Mouse (Mus musculus): ENCODE results near the gene Cenpp. TPM values are rescaled to one million over a fixed set of nuclear protein-coding genes. Genes with fewer than 3 reads are reported as not detected.

Gene Cenpp
- total and polyA plus RNA-seq, 2 experiments from 2014 or later, result 2.1 to 16.2 TPM

DNA sequence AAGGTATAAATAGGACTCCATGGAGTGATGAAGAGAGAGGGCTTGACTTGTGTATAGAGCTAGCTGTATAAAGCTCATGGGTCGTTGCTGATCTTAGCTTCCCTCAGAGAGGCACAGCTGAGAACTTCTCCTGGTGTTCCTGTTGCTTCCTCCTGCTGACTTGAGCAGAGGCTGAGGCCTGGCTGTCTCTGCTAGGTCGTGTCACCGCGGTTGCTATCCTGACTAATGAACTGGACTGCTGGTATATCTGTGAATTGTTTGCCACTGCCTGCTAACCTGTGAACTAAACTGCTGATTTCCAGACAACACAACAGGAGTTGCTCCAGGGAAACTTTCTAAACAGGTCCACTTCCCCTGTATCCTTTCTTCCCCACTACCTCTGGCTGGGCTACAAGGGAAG is 182.3 kb downstream of the Cenpp start:
- peaks cover 12% of the 10 kb centered on the region for H3K4me1 ChIP-seq (ENCODE audit: control insufficient read depth, insufficient read depth)

DNA sequence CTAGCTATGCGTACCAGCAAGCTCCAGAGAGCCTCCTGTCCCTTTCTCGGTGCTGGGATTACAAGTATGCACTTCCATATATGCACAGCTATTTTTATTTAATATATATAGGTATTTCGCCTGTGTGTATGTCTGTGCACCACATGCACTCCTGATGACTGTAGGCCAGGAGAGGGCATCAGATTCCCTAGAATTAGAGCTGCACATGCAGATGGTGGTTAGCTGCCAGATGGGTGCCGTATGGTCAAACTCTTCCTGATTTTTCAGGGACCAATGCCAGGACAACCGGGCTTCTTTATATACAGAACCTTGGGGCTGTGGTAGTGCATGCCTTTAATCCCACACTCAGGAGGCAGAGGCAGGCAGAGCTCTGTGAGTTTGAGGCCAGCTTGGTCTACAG is 183.6 kb downstream of the Cenpp start:
- Histone ChIP-seq H3K27me3 (ENCODE audit: control insufficient read depth, insufficient read depth, low read length) (no peaks in the 10 kb centered on the region), H3K4me1 (ENCODE audit: control insufficient read depth, insufficient read depth) (peaks cover 12% of the 10 kb centered on the region), H3K4me2 (ENCODE audit: low read depth, low read length) (no peak overlapping the region), H3K27ac (ENCODE audit: low read depth) (no peak overlapping the region), H3K9me3 (replicated peaks; ENCODE audit: control insufficient read depth, low read length) (no peaks in the 10 kb centered on the region), H3K36me3 (replicated peaks; ENCODE audit: control insufficient read depth, insufficient read depth, low read length) (peaks cover 20% of the 10 kb centered on the region), H3K4me3 (ENCODE audit: low read depth, low read length) (no peak overlapping the region), H3K9ac (replicated peaks; ENCODE audit: low read depth, low read length) (no peak overlapping the region)
- no peak for DNase-seq (ENCODE audit: low spot score)
- no peak for TF ChIP-seq EP300 (IDR thresholded peaks at IDR 0.05; ENCODE audit: low read depth)
- TF ChIP-seq CTCF (IDR thresholded peaks at IDR 0.05; ENCODE audit: low read depth), result peak; percentile 9; the same call in 1 of the 2 replicates
- no peak for ATAC-seq (ENCODE audit: insufficient read depth, low read depth)
- 85% methylated on average over 5 of the region's 5 CpGs for WGBS

More for the DNA sequence above, 182.3 kb downstream of the Cenpp start:
- DNase-seq (ENCODE audit: low spot score) (no peak), ATAC-seq (ENCODE audit: insufficient read depth, low read depth) (no peak)
- 0 out of 2 replicates have a peak, but pooled peaks cover 6% of the 10 kb centered on the region for H3K36me3 ChIP-seq (replicated peaks; ENCODE audit: control insufficient read depth, insufficient read depth, low read length)
- no peaks in the 10 kb centered on the region for H3K9me3 ChIP-seq (replicated peaks; ENCODE audit: control insufficient read depth, low read length)
- WGBS, result 66% methylated on average over 4 of the region's 4 CpGs
- H3K27me3 ChIP-seq (ENCODE audit: control insufficient read depth, insufficient read depth, low read length), result no peaks in the 10 kb centered on the region
- H3K4me3 ChIP-seq (ENCODE audit: low read depth, low read length), result no peak overlapping the region
- TF ChIP-seq EP300 (IDR thresholded peaks at IDR 0.05; ENCODE audit: low read depth) (no peak), CTCF (IDR thresholded peaks at IDR 0.05; ENCODE audit: low read depth) (no peak)
- peak overlapping the region; percentile 10; the same call in 1 of the 2 replicates for H3K27ac ChIP-seq (ENCODE audit: low read depth)
- H3K4me2 ChIP-seq (ENCODE audit: low read depth, low read length), result no peak overlapping the region
- no peak overlapping the region for H3K9ac ChIP-seq (replicated peaks; ENCODE audit: low read depth, low read length)

DNA sequence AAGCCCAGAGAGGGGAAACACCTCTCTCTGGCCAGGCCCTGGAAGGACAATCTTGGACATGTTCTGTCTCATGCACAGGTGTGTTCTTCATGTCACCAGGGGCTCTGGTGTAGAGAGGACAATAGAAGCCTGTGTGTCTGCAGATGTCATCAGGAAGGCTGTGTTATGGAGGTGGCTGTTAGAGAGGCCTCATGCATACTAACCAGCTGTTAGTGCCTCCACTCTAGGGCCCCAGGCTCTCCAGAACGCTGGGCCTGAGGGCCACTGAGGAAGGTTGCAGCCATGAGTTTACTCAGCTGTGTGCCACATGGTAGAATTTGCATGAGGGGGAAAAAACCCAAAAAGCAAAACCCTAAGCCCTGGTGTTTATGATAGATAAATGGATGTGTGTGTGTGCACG is 185.0 kb downstream of the Cenpp start:
- Histone ChIP-seq H3K27ac (ENCODE audit: low read depth) (no peak overlapping the region; the same call in 1 of the 2 replicates), H3K4me3 (ENCODE audit: low read depth, low read length) (no peak overlapping the region), H3K27me3 (ENCODE audit: control insufficient read depth, insufficient read depth, low read length) (no peaks in the 10 kb centered on the region), H3K9ac (replicated peaks; ENCODE audit: low read depth, low read length) (no peak overlapping the region), H3K4me1 (ENCODE audit: control insufficient read depth, insufficient read depth) (peaks cover 12% of the 10 kb centered on the region), H3K9me3 (replicated peaks; ENCODE audit: control insufficient read depth, low read length) (no peaks in the 10 kb centered on the region), H3K4me2 (ENCODE audit: low read depth, low read length) (no peak overlapping the region), H3K36me3 (replicated peaks; ENCODE audit: control insufficient read depth, insufficient read depth, low read length) (peaks cover 24% of the 10 kb centered on the region)
- ATAC-seq (ENCODE audit: insufficient read depth, low read depth) (no peak), DNase-seq (ENCODE audit: low spot score) (no peak)
- no peak for TF ChIP-seq EP300 (IDR thresholded peaks at IDR 0.05; ENCODE audit: low read depth)
- no peak for TF ChIP-seq CTCF (IDR thresholded peaks at IDR 0.05; ENCODE audit: low read depth)
- WGBS, result 75% methylated on average over 2 of the region's 2 CpGs

DNA sequence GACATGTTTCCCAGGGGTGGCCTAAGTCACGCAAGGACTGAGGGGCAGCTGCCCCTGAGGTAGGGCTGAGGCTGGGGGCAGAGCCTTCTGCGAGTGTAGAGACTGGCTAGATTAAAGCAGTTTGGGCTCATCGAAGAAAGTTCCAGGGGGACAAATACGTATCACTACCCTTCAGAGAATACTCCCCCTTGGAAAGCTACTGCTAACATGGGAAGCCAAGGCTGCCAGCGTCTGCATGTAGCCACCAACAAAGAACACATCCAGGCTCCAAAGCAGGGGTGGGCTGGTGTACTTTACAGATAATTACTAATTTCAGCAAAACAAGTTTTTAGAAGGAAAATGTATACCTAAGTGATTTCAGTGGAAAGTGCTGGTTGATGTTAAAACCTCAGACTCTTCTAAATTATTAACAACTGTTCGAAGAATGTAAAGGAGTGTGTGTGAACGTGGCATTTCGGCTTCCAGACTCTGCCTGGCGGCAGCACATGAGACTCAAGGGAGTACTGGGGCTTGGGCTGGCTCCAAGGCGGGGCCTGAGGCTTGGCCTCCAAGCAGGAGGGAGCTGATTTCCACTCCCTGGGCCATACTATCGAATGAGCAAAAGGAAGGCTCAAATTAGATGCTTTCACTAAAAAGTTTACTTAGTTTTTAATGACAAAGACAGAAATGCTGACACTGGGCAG is 186.1 kb downstream of the Cenpp start:
- Histone ChIP-seq H3K4me3 (ENCODE audit: low read depth, low read length) (no peak overlapping the region), H3K9me3 (replicated peaks; ENCODE audit: control insufficient read depth, low read length) (no peaks in the 10 kb centered on the region), H3K4me1 (ENCODE audit: control insufficient read depth, insufficient read depth) (peaks cover 12% of the 10 kb centered on the region), H3K9ac (replicated peaks; ENCODE audit: low read depth, low read length) (no peak overlapping the region), H3K27me3 (ENCODE audit: control insufficient read depth, insufficient read depth, low read length) (no peaks in the 10 kb centered on the region), H3K36me3 (replicated peaks; ENCODE audit: control insufficient read depth, insufficient read depth, low read length) (peaks cover 35% of the 10 kb centered on the region), H3K27ac (ENCODE audit: low read depth) (peak overlapping the region; percentile 65), H3K4me2 (ENCODE audit: low read depth, low read length) (no peak overlapping the region)
- TF ChIP-seq EP300 (IDR thresholded peaks at IDR 0.05; ENCODE audit: low read depth) (no peak), CTCF (IDR thresholded peaks at IDR 0.05; ENCODE audit: low read depth) (no peak)
- ATAC-seq (ENCODE audit: insufficient read depth, low read depth) (peak; percentile 45; the same call in 1 of the 2 replicates), DNase-seq (ENCODE audit: low spot score) (no peak)
- WGBS, result 69% methylated on average over 11 of the region's 11 CpGs

GRCm38 (mm10) chr13:49465875-49466274 is 186.7 kb downstream of the Cenpp start:
- no peak for DNase-seq (ENCODE audit: low spot score)
- 89% methylated on average over 4 of the region's 4 CpGs for WGBS
- Histone ChIP-seq H3K4me3 (ENCODE audit: low read depth, low read length) (no peak overlapping the region), H3K4me1 (ENCODE audit: control insufficient read depth, insufficient read depth) (peaks cover 8% of the 10 kb centered on the region), H3K27me3 (ENCODE audit: control insufficient read depth, insufficient read depth, low read length) (no peaks in the 10 kb centered on the region), H3K9me3 (replicated peaks; ENCODE audit: control insufficient read depth, low read length) (no peaks in the 10 kb centered on the region), H3K9ac (replicated peaks; ENCODE audit: low read depth, low read length) (no peak overlapping the region), H3K4me2 (ENCODE audit: low read depth, low read length) (no peak overlapping the region), H3K36me3 (replicated peaks; ENCODE audit: control insufficient read depth, insufficient read depth, low read length) (peaks cover 41% of the 10 kb centered on the region), H3K27ac (ENCODE audit: low read depth) (no peak overlapping the region)
- ATAC-seq (ENCODE audit: insufficient read depth, low read depth), result no peak
- no peak for TF ChIP-seq CTCF (IDR thresholded peaks at IDR 0.05; ENCODE audit: low read depth)
- TF ChIP-seq EP300 (IDR thresholded peaks at IDR 0.05; ENCODE audit: low read depth), result no peak

DNA sequence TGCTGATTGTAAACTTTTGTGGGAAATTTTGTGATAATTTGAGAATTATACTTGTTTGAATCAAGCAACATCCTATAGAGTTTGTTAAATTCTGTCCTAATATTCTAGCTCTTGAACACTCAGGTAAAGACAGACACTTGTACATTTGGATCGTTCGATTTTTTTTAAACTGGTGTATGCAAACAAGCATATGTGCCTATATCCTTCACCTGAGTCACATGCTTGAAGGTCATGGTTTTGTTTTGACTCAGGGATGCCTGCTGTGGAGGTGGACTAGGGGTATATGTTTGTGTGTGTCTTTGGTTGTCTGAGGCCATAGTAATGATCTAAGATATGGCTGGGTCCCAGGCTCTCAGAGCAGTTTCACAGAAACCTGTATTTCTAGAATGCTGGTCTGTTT is 189.7 kb downstream of the Cenpp start:
- no peaks in the 10 kb centered on the region for H3K9me3 ChIP-seq (replicated peaks; ENCODE audit: control insufficient read depth, low read length)
- no peak overlapping the region for H3K4me2 ChIP-seq (ENCODE audit: low read depth, low read length)

More for the DNA sequence above, 189.7 kb downstream of the Cenpp start:
- H3K4me1 ChIP-seq (ENCODE audit: control insufficient read depth, insufficient read depth), result no peaks in the 10 kb centered on the region
- no peak for TF ChIP-seq EP300 (IDR thresholded peaks at IDR 0.05; ENCODE audit: low read depth)
- TF ChIP-seq CTCF (IDR thresholded peaks at IDR 0.05; ENCODE audit: low read depth), result no peak
- H3K27ac ChIP-seq (ENCODE audit: low read depth), result no peak overlapping the region
- ATAC-seq (ENCODE audit: insufficient read depth, low read depth) (no peak), DNase-seq (ENCODE audit: low spot score) (no peak)
- H3K27me3 ChIP-seq (ENCODE audit: control insufficient read depth, insufficient read depth, low read length), result no peaks in the 10 kb centered on the region
- no peak overlapping the region for H3K9ac ChIP-seq (replicated peaks; ENCODE audit: low read depth, low read length)
- peaks cover 56% of the 10 kb centered on the region for H3K36me3 ChIP-seq (replicated peaks; ENCODE audit: control insufficient read depth, insufficient read depth, low read length)
- no peak overlapping the region for H3K4me3 ChIP-seq (ENCODE audit: low read depth, low read length)
- WGBS, result 92% methylated on average over 2 of the region's 2 CpGs
